Mouse (Mus musculus) forebrain, embryonic 12.5 days (tissue): ENCODE measurements around the gene Rad50. TPM values are rescaled to one million over a fixed set of nuclear protein-coding genes. Genes with fewer than 3 reads are reported as not detected.

Source experiments
- ATAC-seq: fragments of 200-750 bp; cut with Nextera tagmentation; 2 replicates; pipeline ENCODE4 v1.8.0; 2017; ENCODE audit warnings: moderate TSS enrichment; ENCODE audit not compliant: low FRiP score
- H3K27ac ChIP-seq: fragments of 300-500 bp; sonication (generic); 2 replicates; pipeline ENCODE4 v1.5.1; 2016; ENCODE audit warnings: mild to moderate bottlenecking
- H3K27me3 ChIP-seq: fragments of 300-500 bp; sonication (generic); 2 replicates; pipeline ENCODE4 v1.6.1; 2016; ENCODE audit warnings: mild to moderate bottlenecking
- H3K36me3 ChIP-seq: fragments of 300-500 bp; sonication (generic); replicated peaks from 2 replicates; pipeline ENCODE4 v1.6.1; 2016; ENCODE audit warnings: mild to moderate bottlenecking
- H3K4me1 ChIP-seq: fragments of 300-500 bp; sonication (generic); 2 replicates; pipeline ENCODE4 v1.6.1; 2016
- H3K4me2 ChIP-seq: fragments of 300-500 bp; sonication (generic); 2 replicates; pipeline ENCODE4 v1.6.1; 2016; ENCODE audit warnings: mild to moderate bottlenecking, moderate library complexity
- H3K4me3 ChIP-seq: fragments of 300-500 bp; sonication (generic); replicated peaks from 2 replicates; pipeline ENCODE4 v1.5.1; 2016; ENCODE audit warnings: mild to moderate bottlenecking
- H3K9ac ChIP-seq: fragments of 300-500 bp; sonication (generic); 2 replicates; pipeline ENCODE4 v1.6.1; 2016; ENCODE audit warnings: mild to moderate bottlenecking
- H3K9me3 ChIP-seq: fragments of 300-500 bp; sonication (generic); 2 replicates; pipeline ENCODE4 v1.6.1; 2016
- WGBS: fragments of 180-500 bp; shearing (Covaris S2); methylation state at CpG from one replicate; pipeline ENCODE4 v1.1.7; 2016; 5-methylcytosine and 5-hydroxymethylcytosine counted together
- polyA plus RNA-seq: library from polyadenylated mRNA; unstranded; fragments of >200 nt; fragmentation: Nextera tagmentation; extraction: Ambion mirVana; gene quantifications from 2 replicates; pipeline ENCODE4 v1.2.1, GENCODE M21; 2016

The Rad50 gene
- 23.4 and 24.6 TPM in 2 replicates for polyA plus RNA-seq

GRCm38 (mm10) chr11:53706934-53707717 is at the start of gene Rad50:
Gene Rad50, minus strand, starts transcription at chr11:53707319.
- peak within 1 kb of the TSS; percentile 71 for H3K4me3 ChIP-seq
- H3K27me3 ChIP-seq, result no peaks in the 10 kb centered on the region
- H3K36me3 ChIP-seq, result no peaks in the 10 kb centered on the region
- peak within 1 kb of the TSS; percentile 65 for H3K9ac ChIP-seq
- no peaks in the 10 kb centered on the region for H3K9me3 ChIP-seq
- 4% methylated on average over 55 of the region's 55 CpGs for WGBS
- ATAC-seq, result peak; percentile 94
- H3K27ac ChIP-seq, result peak within 1 kb of the TSS; percentile 67
- H3K4me2 ChIP-seq, result peak within 1 kb of the TSS; percentile 91
- peaks cover 11% of the 10 kb centered on the region; the same call in 1 of the 2 replicates for H3K4me1 ChIP-seq

DNA sequence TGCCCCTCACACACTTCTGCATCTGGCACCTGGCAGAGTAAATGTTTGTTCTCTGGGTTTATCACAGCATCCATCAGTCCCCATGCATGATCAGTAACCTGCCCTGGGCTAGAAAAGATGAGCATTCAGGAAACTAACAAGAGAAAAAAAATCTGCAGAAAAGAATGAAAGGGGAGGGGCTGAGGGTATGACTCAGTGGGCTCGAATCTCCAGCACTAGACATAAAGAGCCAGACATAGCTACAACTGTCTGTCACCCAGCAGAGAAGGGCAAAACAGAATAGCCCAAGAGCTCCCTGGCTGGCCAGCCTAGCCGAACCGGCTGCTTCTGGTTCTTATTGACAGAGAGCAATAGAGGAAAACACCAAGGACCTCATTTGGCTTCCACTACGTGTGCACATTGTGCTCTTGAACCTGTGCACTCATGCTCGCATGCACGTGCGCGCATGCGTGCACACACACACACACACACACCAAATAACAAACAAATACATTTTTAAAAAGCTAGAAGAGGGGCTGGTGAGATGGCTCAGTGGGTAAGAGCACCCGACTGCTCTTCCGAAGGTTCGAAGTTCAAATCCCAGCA is 48.0 kb upstream of the Rad50 start:
- Histone ChIP-seq H3K9me3 (no peaks in the 10 kb centered on the region), H3K27ac (no peak overlapping the region), H3K4me3 (no peak overlapping the region), H3K4me1 (peaks cover 11% of the 10 kb centered on the region), H3K27me3 (peaks cover 16% of the 10 kb centered on the region), H3K9ac (no peak overlapping the region), H3K36me3 (no peaks in the 10 kb centered on the region), H3K4me2 (no peak overlapping the region)
- ATAC-seq, result no peak
- 83% methylated on average over 12 of the region's 12 CpGs for WGBS

DNA sequence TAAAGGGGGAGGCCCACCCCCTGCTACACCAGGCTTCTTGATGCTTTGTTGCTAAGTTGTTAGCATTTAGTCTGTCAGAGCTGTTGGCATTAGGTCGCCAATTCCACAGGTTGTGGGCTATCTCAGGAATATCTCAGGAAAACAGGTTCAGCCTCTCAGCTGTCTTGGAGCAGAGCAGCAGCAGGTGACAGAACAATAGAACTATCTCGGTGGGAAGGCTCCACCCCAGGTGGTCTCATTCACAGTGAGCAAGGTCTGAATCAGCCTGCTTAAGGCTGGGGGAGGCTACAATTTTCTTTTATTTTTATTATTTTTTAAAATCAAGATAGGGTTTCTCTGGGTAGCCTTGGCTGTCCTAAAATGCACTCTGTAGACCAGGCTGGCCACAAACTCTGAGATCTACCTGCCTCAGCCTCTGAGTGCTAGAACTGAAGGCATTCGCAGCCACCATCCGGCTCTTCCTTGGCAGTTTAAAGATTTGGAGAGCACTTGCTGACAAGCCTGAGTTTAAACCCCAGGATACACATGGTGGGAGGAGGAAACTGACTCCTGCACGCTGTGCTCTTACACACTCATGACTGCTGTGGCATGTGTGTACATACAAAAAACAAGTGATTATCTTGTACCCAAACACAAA is 42.7 kb upstream of the Rad50 start:
- Histone ChIP-seq H3K9me3 (no peaks in the 10 kb centered on the region), H3K4me2 (no peak overlapping the region), H3K27ac (no peak overlapping the region), H3K27me3 (no peaks in the 10 kb centered on the region), H3K9ac (no peak overlapping the region), H3K36me3 (no peaks in the 10 kb centered on the region), H3K4me1 (no peaks in the 10 kb centered on the region; the same call in 1 of the 2 replicates), H3K4me3 (no peak overlapping the region)
- 54% methylated on average over 5 of the region's 5 CpGs for WGBS
- ATAC-seq, result no peak

DNA sequence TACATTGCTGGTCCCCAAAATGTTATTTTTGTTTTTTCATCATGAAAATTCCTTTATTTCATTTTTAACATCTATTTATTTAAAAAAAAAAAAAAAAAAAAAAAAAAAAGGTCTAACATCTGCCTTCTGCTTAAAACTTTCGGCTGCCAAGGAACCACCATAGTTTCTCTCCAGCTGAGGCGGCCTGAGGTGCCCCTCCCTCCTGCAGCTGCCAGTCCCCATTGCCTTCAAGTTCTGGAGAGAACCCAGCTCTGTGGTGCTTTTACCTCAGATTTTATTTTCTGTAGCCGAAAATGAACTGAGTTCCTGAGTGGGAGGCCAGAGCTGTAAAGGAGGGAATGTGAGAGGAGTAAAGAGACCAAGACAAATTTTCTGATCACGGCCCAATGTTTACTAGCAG is 42.2 kb upstream of the Rad50 start:
- Histone ChIP-seq H3K27me3 (no peaks in the 10 kb centered on the region), H3K9me3 (no peaks in the 10 kb centered on the region), H3K4me2 (no peak overlapping the region), H3K4me3 (no peak overlapping the region), H3K27ac (no peak overlapping the region), H3K36me3 (no peaks in the 10 kb centered on the region), H3K4me1 (no peaks in the 10 kb centered on the region; the same call in 1 of the 2 replicates), H3K9ac (no peak overlapping the region)
- WGBS, result 73% methylated on average over 4 of the region's 4 CpGs
- ATAC-seq, result no peak

GRCm38 (mm10) chr11:53748614-53749013 is 41.5 kb upstream of the Rad50 start:
- H3K27ac ChIP-seq, result no peak overlapping the region
- 96% methylated on average over 6 of the region's 6 CpGs for WGBS
- no peaks in the 10 kb centered on the region for H3K36me3 ChIP-seq
- no peak overlapping the region for H3K4me2 ChIP-seq
- H3K4me3 ChIP-seq, result no peak overlapping the region
- H3K9ac ChIP-seq, result no peak overlapping the region
- H3K9me3 ChIP-seq, result no peaks in the 10 kb centered on the region
- no peaks in the 10 kb centered on the region; the same call in 1 of the 2 replicates for H3K4me1 ChIP-seq
- no peaks in the 10 kb centered on the region for H3K27me3 ChIP-seq
- ATAC-seq, result no peak

GRCm38 (mm10) chr11:53747985-53748384 is 40.9 kb upstream of the Rad50 start:
- 93% methylated on average over 9 of the region's 9 CpGs for WGBS
- Histone ChIP-seq H3K9me3 (no peaks in the 10 kb centered on the region), H3K36me3 (no peaks in the 10 kb centered on the region), H3K27me3 (no peaks in the 10 kb centered on the region), H3K4me3 (no peak overlapping the region), H3K4me2 (no peak overlapping the region), H3K4me1 (no peaks in the 10 kb centered on the region; the same call in 1 of the 2 replicates), H3K27ac (no peak overlapping the region), H3K9ac (no peak overlapping the region)
- no peak for ATAC-seq

DNA sequence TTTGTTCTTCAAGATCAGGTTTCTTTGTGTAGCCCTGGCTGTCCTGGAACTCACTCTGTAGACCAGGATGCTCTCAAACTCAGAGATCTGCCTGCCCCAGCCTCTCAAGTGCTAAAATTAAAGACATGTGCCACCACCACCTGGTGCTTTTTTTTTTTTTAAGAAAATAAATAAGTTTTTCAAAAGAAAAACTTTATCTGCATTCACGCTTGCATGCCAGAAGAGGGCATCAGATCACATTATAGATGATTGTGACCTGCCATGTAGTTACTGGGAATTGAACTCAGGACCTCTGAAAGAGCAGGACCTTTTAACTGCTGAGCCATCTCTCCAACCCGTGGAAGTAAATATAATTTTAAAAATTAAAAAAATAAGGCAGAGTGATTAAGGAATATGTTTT is 38.1 kb upstream of the Rad50 start:
- WGBS, result 78% methylated on average over 2 of the region's 2 CpGs
- no peak overlapping the region for H3K27ac ChIP-seq
- H3K9ac ChIP-seq, result no peak overlapping the region
- H3K27me3 ChIP-seq, result no peaks in the 10 kb centered on the region
- H3K9me3 ChIP-seq, result no peaks in the 10 kb centered on the region
- no peak for ATAC-seq
- no peak overlapping the region for H3K4me2 ChIP-seq
- H3K36me3 ChIP-seq, result no peaks in the 10 kb centered on the region
- H3K4me1 ChIP-seq, result no peaks in the 10 kb centered on the region; the same call in 1 of the 2 replicates
- H3K4me3 ChIP-seq, result no peak overlapping the region

GRCm38 (mm10) chr11:53742353-53742752 is 35.2 kb upstream of the Rad50 start:
- Histone ChIP-seq H3K36me3 (no peaks in the 10 kb centered on the region), H3K4me3 (no peak overlapping the region), H3K27ac (no peak overlapping the region), H3K9me3 (no peaks in the 10 kb centered on the region), H3K4me2 (no peak overlapping the region), H3K9ac (no peak overlapping the region), H3K27me3 (no peaks in the 10 kb centered on the region), H3K4me1 (no peaks in the 10 kb centered on the region; the same call in 1 of the 2 replicates)
- ATAC-seq, result no peak
- 4% methylated on average over 5 of the region's 5 CpGs for WGBS

DNA sequence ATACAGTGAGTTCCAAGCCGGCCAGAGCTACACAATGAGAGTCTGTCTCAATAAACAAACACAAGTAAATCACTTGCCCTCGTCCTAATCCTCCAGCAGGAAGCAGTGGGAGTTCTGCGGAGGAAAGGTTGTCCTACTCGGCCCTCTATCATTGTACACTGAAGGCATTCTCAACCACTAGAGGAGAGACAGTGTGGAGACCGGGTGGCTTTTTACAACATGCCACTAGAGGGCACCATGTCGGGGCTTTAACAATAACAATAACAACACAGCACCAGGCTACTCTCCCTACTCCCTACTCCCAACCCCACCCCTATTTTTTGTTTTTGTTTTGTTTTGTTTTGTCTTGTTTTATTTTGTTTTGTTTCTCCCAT is 30.4 kb upstream of the Rad50 start:
- no peak overlapping the region for H3K4me2 ChIP-seq
- WGBS, result 40% methylated on average over 6 of the region's 6 CpGs
- no peaks in the 10 kb centered on the region for H3K4me1 ChIP-seq
- no peak overlapping the region for H3K4me3 ChIP-seq
- H3K9ac ChIP-seq, result no peak overlapping the region
- H3K27me3 ChIP-seq, result no peaks in the 10 kb centered on the region
- no peaks in the 10 kb centered on the region for H3K36me3 ChIP-seq
- H3K27ac ChIP-seq, result no peak overlapping the region
- H3K9me3 ChIP-seq, result no peaks in the 10 kb centered on the region
- ATAC-seq, result 0 out of 2 replicates have a peak, but pooled peaks have one; percentile 23

DNA sequence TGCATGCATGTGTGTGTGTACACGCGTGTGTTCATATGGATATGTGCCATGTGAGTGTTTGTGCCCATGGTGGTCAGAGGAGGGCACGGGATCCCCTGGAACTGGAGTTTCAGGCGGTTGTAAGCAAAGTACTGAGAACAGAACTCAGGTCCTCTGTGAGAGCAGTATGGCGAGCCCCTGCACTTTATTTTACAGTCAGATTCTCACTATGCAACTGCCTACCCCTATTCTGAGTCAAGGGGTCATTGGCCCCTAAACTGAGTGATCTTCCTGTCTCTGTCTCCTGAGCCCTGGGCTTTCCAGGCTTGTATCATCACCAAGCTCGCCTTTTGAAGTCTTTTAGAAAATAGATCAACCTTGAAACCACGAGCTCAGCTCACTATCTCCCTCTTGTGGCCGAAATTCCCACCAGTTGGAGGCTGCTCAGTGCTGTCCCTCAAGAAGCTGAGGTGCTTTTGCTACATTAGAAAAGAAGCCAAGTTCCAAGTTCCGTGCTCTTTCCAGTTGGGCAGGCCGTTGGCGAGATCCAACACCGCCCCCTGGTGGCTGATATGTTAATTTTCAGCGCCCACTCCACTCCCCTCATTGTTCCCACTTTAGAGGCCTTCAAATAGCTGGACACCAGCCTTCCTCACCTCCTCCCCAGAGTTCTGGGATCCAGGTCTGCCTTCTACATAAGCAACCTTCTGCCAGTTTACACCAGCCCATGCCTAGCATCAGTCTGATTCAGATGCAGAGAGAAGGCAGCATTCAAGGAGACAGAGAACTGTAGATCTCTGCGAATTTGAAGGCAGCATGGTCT is 29.9 kb upstream of the Rad50 start:
- ATAC-seq, result no peak
- no peak overlapping the region for H3K4me2 ChIP-seq
- 48% methylated on average over 14 of the region's 14 CpGs for WGBS
- no peaks in the 10 kb centered on the region for H3K36me3 ChIP-seq
- no peaks in the 10 kb centered on the region for H3K4me1 ChIP-seq
- no peak overlapping the region for H3K9ac ChIP-seq
- H3K27me3 ChIP-seq, result no peaks in the 10 kb centered on the region
- H3K9me3 ChIP-seq, result no peaks in the 10 kb centered on the region
- no peak overlapping the region for H3K27ac ChIP-seq
- H3K4me3 ChIP-seq, result no peak overlapping the region

DNA sequence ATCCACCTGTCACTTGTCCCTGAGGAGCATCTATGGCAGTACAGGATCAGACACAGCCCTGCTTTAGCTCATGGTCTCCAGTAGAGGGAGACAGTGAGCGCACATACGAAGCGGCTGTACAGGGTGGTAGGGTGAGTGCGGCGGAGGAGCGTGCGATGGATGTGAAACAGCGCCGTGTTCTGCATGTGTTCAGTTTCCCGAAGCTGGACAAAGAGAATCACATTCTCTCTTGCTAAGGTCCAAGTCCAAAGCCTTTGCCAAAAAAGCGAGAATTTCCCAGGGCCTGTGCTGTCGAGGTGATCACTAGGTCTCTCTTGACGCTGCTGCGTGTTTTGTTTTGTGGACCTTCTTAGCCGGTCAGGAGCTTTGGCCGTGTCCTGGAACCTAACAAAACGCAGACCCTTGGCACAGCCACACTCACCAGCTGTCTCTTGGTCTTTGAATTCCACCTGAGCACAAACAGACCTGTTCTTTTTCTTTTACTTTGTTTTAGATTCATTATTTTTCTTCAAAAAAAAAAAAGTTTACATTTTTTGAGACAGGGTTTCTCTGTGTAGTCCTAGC is 28.6 kb upstream of the Rad50 start:
- no peaks in the 10 kb centered on the region for H3K36me3 ChIP-seq
- peak overlapping the region; percentile 49 for H3K4me2 ChIP-seq
- H3K9ac ChIP-seq, result no peak overlapping the region
- H3K27ac ChIP-seq, result no peak overlapping the region
- no peaks in the 10 kb centered on the region for H3K4me1 ChIP-seq
- ATAC-seq, result peak; percentile 88
- no peaks in the 10 kb centered on the region for H3K9me3 ChIP-seq
- H3K27me3 ChIP-seq, result no peaks in the 10 kb centered on the region
- H3K4me3 ChIP-seq, result peak overlapping the region; percentile 22; the same call in 1 of the 2 replicates
- WGBS, result 26% methylated on average over 17 of the region's 17 CpGs
